Mouse (Mus musculus) ES-Bruce4 (cell line): Measurements from ENCODE around the gene Fer. TPM values are rescaled to one million over a fixed set of nuclear protein-coding genes. Genes with fewer than 3 reads are reported as not detected.

ENCODE experiments used
- H3K27ac ChIP-seq: 2 replicates; pipeline ENCODE4 v1.5.1; 2012; ENCODE audit warnings: low read length, inconsistent platforms; ENCODE audit not compliant: insufficient read depth
- H3K27me3 ChIP-seq: 2 replicates; pipeline ENCODE4 v1.6.1; 2012; ENCODE audit warnings: mild to moderate bottlenecking, low read length, inconsistent platforms; ENCODE audit not compliant: control insufficient read depth, poor library complexity, insufficient read depth, severe bottlenecking
- H3K36me3 ChIP-seq: 2 replicates; pipeline ENCODE4 v1.6.1; 2012; ENCODE audit warnings: inconsistent platforms, mild to moderate bottlenecking, low read length, moderate library complexity; ENCODE audit not compliant: control insufficient read depth, poor library complexity, insufficient read depth, severe bottlenecking
- H3K4me1 ChIP-seq: one replicate; pipeline ENCODE4 v1.8.1; 2011; ENCODE audit warnings: low read length; ENCODE audit not compliant: control insufficient read depth, insufficient read depth
- H3K4me3 ChIP-seq: 2 replicates; pipeline ENCODE4 v1.5.1; 2011; ENCODE audit warnings: low read depth, mild to moderate bottlenecking, low read length
- H3K9ac ChIP-seq: 2 replicates; pipeline ENCODE4 v1.6.1; 2012; ENCODE audit warnings: low read depth, mild to moderate bottlenecking, inconsistent platforms; ENCODE audit not compliant: poor library complexity, severe bottlenecking
- H3K9me3 ChIP-seq: replicated peaks from 2 replicates; pipeline ENCODE4 v1.6.1; 2012; ENCODE audit warnings: mild to moderate bottlenecking, low read length, inconsistent platforms; ENCODE audit not compliant: control insufficient read depth, poor library complexity, insufficient read depth, severe bottlenecking
- CTCF ChIP-seq: IDR thresholded peaks from one replicate; pipeline ENCODE4 v1.8.1; 2011; ENCODE audit warnings: low read depth, low read length
- EP300 ChIP-seq: IDR thresholded peaks from 2 replicates; pipeline ENCODE4 v1.6.1; 2011; ENCODE audit warnings: low read depth, low read length; ENCODE audit not compliant: insufficient read depth
- POLR2A ChIP-seq: IDR thresholded peaks from one replicate; pipeline ENCODE4 v1.8.1; 2011; ENCODE audit warnings: low read length; ENCODE audit not compliant: insufficient read depth
- polyA plus RNA-seq: library from polyadenylated mRNA; stranded (reverse); fragments of >200 nt; gene quantifications from 2 replicates; pipeline ENCODE4 v1.2.4, GENCODE M21; 2011; ENCODE audit warnings: low read depth; ENCODE audit not compliant: missing spikeins, insufficient read depth, insufficient read length

Gene Fer
- polyA plus RNA-seq, 1 experiment: 28.9 TPM

DNA sequence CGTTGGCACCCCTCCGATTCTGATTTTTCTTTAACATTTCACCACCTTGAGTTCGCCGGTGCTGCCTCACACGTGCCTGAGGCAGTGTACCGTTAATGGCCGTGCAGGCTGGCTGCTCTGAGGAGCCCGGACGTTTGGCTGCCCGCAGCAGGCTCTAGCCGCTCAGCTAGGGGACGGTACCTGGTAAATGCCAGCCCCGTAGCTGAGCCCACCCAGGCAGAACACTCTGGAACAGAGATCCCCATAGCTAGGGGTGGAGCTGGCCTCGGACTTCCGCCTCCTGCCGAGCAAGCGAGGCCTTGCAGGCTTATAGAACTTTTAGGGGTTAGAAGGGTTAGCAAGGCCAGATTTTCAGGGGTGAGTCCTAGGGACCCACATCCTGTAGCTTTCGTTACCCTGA, 75.0 kb downstream of the Fer start:
- Histone ChIP-seq H3K36me3 (no peaks in the 10 kb centered on the region; the same call in 1 of the 2 replicates), H3K9ac (no peak overlapping the region), H3K4me1 (no peaks in the 10 kb centered on the region), H3K9me3 (no peaks in the 10 kb centered on the region), H3K27me3 (no peaks in the 10 kb centered on the region), H3K27ac (no peak overlapping the region), H3K4me3 (no peak overlapping the region)
- no peak for TF ChIP-seq EP300
- no peak for TF ChIP-seq POLR2A
- TF ChIP-seq CTCF: peak; percentile 22

GRCm38 (mm10) chr17:63946772-63947171, 83.9 kb downstream of the Fer start:
- Histone ChIP-seq H3K9ac (no peak overlapping the region), H3K36me3 (no peaks in the 10 kb centered on the region)

GRCm38 (mm10) chr17:63948811-63949210, 85.9 kb downstream of the Fer start:
- H3K9me3 ChIP-seq: no peaks in the 10 kb centered on the region
- no peaks in the 10 kb centered on the region for H3K27me3 ChIP-seq
- no peak overlapping the region for H3K9ac ChIP-seq
- TF ChIP-seq CTCF (no peak), EP300 (no peak), POLR2A (no peak)
- H3K36me3 ChIP-seq: no peaks in the 10 kb centered on the region
- no peak overlapping the region for H3K4me3 ChIP-seq
- no peaks in the 10 kb centered on the region for H3K4me1 ChIP-seq
- H3K27ac ChIP-seq: no peak overlapping the region

More at GRCm38 (mm10) chr17:63946772-63947171, 83.9 kb downstream of the Fer start:
- H3K4me3 ChIP-seq: no peak overlapping the region
- H3K27me3 ChIP-seq: no peaks in the 10 kb centered on the region
- H3K27ac ChIP-seq: no peak overlapping the region
- TF ChIP-seq CTCF: no peak
- TF ChIP-seq EP300: no peak
- no peaks in the 10 kb centered on the region for H3K9me3 ChIP-seq
- H3K4me1 ChIP-seq: no peaks in the 10 kb centered on the region

GRCm38 (mm10) chr17:63951436-63951835, 88.6 kb downstream of the Fer start:
- no peak overlapping the region for H3K4me3 ChIP-seq
- H3K36me3 ChIP-seq: no peaks in the 10 kb centered on the region
- no peaks in the 10 kb centered on the region for H3K9me3 ChIP-seq
- no peaks in the 10 kb centered on the region for H3K27me3 ChIP-seq
- H3K27ac ChIP-seq: no peak overlapping the region
- no peak overlapping the region for H3K9ac ChIP-seq
- no peaks in the 10 kb centered on the region for H3K4me1 ChIP-seq
- no peak for TF ChIP-seq POLR2A
- no peak for TF ChIP-seq EP300
- no peak for TF ChIP-seq CTCF

DNA sequence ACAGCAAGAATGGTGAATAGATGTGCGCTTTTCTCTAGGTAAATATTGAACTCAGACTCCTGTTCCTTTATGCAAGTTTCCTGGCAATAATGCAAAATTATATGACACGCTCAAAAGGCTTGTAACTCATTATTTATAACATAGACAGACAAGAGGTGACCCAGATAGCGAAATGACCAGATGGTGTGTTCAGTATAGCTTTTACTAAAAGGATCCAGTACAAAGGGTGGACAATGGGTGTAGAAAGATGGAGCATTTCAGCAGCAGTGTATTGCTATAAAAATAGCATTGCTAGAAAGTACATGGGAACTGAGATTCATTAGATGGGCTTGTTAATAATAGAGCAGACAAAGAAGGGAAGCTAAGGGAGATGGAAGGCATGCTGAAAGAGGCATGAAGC, 104.2 kb downstream of the Fer start:
- Histone ChIP-seq H3K4me3 (no peak overlapping the region), H3K9ac (no peak overlapping the region), H3K27ac (no peak overlapping the region), H3K36me3 (no peaks in the 10 kb centered on the region), H3K4me1 (no peaks in the 10 kb centered on the region), H3K9me3 (no peaks in the 10 kb centered on the region), H3K27me3 (no peaks in the 10 kb centered on the region)
- TF ChIP-seq CTCF (no peak), POLR2A (no peak), EP300 (no peak)

DNA sequence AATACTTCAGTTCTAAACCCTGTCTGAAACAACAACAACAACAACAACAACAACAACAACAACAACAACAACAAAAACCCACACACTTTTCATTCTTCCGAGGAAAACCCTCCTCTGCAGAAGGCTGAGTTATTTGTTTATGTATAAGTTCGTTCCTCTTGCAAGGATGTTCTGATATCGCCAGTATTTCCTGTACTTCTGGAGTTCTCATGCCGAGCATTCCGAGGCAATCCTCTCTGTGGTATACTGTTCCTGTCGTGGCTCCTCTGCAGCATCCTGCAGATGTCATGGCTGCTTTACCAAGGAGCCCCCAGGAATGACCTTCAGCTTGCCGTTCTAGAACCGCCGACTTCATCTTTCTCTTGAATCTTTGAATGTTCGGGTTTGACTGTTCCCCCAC, 106.6 kb downstream of the Fer start:
- Histone ChIP-seq H3K27me3 (no peaks in the 10 kb centered on the region), H3K9me3 (no peaks in the 10 kb centered on the region), H3K9ac (no peak overlapping the region), H3K4me3 (no peak overlapping the region), H3K4me1 (no peaks in the 10 kb centered on the region), H3K36me3 (no peaks in the 10 kb centered on the region), H3K27ac (no peak overlapping the region)
- TF ChIP-seq POLR2A: no peak
- no peak for TF ChIP-seq EP300
- no peak for TF ChIP-seq CTCF
